Mouse (Mus musculus) cerebellum, adult 2 months (tissue): ENCODE data around the gene Trank1. TPM values are rescaled to one million over a fixed set of nuclear protein-coding genes. Genes with fewer than 3 reads are reported as not detected.

ENCODE experiments used
- DNase-seq, 2 experiments: peaks; one replicate each; pipeline ENCODE4 v3.0.0; 2021
- H3K27ac ChIP-seq: fragments of 200-500 bp; 2 replicates; pipeline ENCODE4 v1.5.1; 2012; ENCODE audit warnings: low read length, control low read depth, inconsistent platforms; ENCODE audit not compliant: insufficient read depth
- H3K27me3 ChIP-seq: fragments of 200-500 bp; 2 replicates; pipeline ENCODE4 v1.6.1; 2012; ENCODE audit warnings: inconsistent platforms, mild to moderate bottlenecking, low read length, moderate library complexity; ENCODE audit not compliant: control insufficient read depth, insufficient read depth
- H3K4me1 ChIP-seq: fragments of 200-500 bp; 2 replicates; pipeline ENCODE4 v1.6.1; 2011; ENCODE audit warnings: low read length; ENCODE audit not compliant: control insufficient read depth, insufficient read depth
- H3K4me3 ChIP-seq: fragments of 200-500 bp; replicated peaks from 2 replicates; pipeline ENCODE3; 2011; ENCODE audit warnings: mild to moderate bottlenecking, low read depth, low read length, control low read depth; ENCODE audit not compliant: insufficient read depth
- CTCF ChIP-seq: fragments of 200-500 bp; IDR thresholded peaks from 2 replicates; pipeline ENCODE4 v1.5.1; 2011; ENCODE audit warnings: low read depth, mild to moderate bottlenecking, control low read depth, low read length, moderate library complexity, borderline replicate concordance; ENCODE audit not compliant: insufficient read depth
- POLR2A ChIP-seq: fragments of 200-500 bp; IDR thresholded peaks from 2 replicates; pipeline ENCODE4 v1.6.1; 2011; ENCODE audit warnings: low read length, control low read depth, borderline replicate concordance; ENCODE audit not compliant: insufficient read depth
- WGBS: fragments of 180-500 bp; shearing (Covaris S2); methylation state at CpG from one replicate; pipeline ENCODE4 v1.1.7; 2018; 5-methylcytosine and 5-hydroxymethylcytosine counted together
- polyA plus RNA-seq: library from polyadenylated mRNA; depleted of rRNA; stranded (reverse); fragments of >200 nt; gene quantifications from 2 replicates; pipeline ENCODE4 v1.2.3, GENCODE M21; 2012

Trank1 gene
- polyA plus RNA-seq, 1 experiment = 93.4 TPM

- DNase-seq = no peak
- H3K4me1 ChIP-seq = no peaks in the 10 kb centered on the region
- TF ChIP-seq POLR2A (no peak), CTCF (no peak)
- 79% methylated on average over 5 of the region's 5 CpGs for WGBS
- no peak overlapping the region for H3K27ac ChIP-seq
- no peaks in the 10 kb centered on the region for H3K27me3 ChIP-seq
- H3K4me3 ChIP-seq = no peak overlapping the region
Measured at GRCm38 (mm10) chr9:111385526-111386491, 74.3 kb downstream of the Trank1 start.

- DNase-seq = no peak
- no peaks in the 10 kb centered on the region for H3K4me1 ChIP-seq
- WGBS = 83% methylated on average over 2 of the region's 2 CpGs
- no peaks in the 10 kb centered on the region for H3K27me3 ChIP-seq
- H3K4me3 ChIP-seq = no peak overlapping the region
- H3K27ac ChIP-seq = no peak overlapping the region
- no peak for TF ChIP-seq POLR2A
Measured at GRCm38 (mm10) chr9:111386569-111386968, 75.0 kb downstream of the Trank1 start.

DNA sequence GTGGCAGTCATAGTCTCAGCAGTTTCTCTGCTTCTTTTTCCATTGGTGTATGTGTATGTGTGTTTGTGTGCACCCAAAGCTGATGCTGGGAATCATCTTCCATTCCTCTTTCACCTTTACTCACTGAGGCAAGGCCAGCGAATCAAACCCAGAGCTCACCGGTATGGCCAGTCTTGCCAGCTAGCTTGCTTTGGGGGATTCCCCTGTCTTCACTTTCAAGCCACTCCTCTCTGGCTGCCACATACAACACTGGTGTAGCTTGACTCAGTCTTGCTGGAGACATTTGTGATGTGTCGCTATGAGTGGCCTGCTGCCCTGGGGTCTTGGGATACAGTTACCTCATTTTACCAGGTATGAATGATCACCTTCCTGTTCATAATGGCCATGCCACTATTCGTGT lies 76.0 kb downstream of the Trank1 start:
- DNase-seq = no peak
- WGBS = 67% methylated on average over 4 of the region's 4 CpGs
- H3K27me3 ChIP-seq = no peaks in the 10 kb centered on the region
- no peaks in the 10 kb centered on the region for H3K4me1 ChIP-seq
- no peak overlapping the region for H3K4me3 ChIP-seq
- H3K27ac ChIP-seq = no peak overlapping the region
- TF ChIP-seq POLR2A (no peak), CTCF (no peak)

- Histone ChIP-seq H3K27ac (no peak overlapping the region), H3K27me3 (no peaks in the 10 kb centered on the region), H3K4me1 (no peaks in the 10 kb centered on the region), H3K4me3 (no peak overlapping the region)
- 27% methylated on average over 9 of the region's 9 CpGs for WGBS
- no peak for DNase-seq
- TF ChIP-seq POLR2A (no peak), CTCF (no peak)
Measured at GRCm38 (mm10) chr9:111390016-111390415, 78.5 kb downstream of the Trank1 start.

GRCm38 (mm10) chr9:111391036-111391435 lies 79.5 kb downstream of the Trank1 start:
- no peaks in the 10 kb centered on the region for H3K27me3 ChIP-seq
- H3K4me3 ChIP-seq = no peak overlapping the region
- no peaks in the 10 kb centered on the region for H3K4me1 ChIP-seq
- DNase-seq = no peak
- H3K27ac ChIP-seq = no peak overlapping the region
- TF ChIP-seq POLR2A (no peak), CTCF (no peak)
- WGBS = 56% methylated on average over 8 of the region's 8 CpGs

DNA sequence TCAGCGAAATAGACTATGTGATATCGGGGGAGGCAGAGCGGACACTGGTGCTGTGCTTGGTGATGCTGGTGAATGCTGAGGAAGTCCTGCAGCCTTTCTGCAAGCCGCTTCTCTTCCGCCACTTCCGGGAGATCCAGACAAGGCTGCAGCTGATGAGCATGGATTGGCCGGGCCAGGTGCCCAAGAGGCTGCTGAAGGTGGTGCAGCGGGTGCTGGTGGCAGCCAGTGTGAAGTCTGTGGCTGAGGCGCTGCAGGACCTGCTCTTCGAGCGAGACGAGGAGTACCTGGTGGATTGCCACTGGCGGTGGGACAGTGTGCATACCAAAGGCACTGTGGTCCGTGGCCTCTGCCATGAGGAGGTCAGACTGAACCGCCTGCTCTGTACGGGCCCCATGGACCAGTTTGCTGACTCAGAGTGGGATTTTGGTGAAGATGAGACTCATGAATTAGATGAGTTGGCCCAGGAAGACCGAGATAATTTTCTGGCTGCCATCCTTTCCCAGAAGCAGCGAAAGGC lies 80.4 kb downstream of the Trank1 start:
- Histone ChIP-seq H3K4me3 (no peak overlapping the region), H3K4me1 (no peaks in the 10 kb centered on the region), H3K27ac (no peak overlapping the region), H3K27me3 (no peaks in the 10 kb centered on the region)
- TF ChIP-seq CTCF (no peak), POLR2A (no peak)
- 84% methylated on average over 18 of the region's 18 CpGs for WGBS
- no peak for DNase-seq

GRCm38 (mm10) chr9:111395265-111395664 lies 83.7 kb downstream of the Trank1 start:
- Histone ChIP-seq H3K27ac (no peak overlapping the region), H3K4me1 (no peaks in the 10 kb centered on the region), H3K27me3 (no peaks in the 10 kb centered on the region), H3K4me3 (no peak overlapping the region)
- DNase-seq = no peak
- WGBS = 49% methylated on average over 5 of the region's 5 CpGs
- TF ChIP-seq CTCF (no peak), POLR2A (no peak)

DNA sequence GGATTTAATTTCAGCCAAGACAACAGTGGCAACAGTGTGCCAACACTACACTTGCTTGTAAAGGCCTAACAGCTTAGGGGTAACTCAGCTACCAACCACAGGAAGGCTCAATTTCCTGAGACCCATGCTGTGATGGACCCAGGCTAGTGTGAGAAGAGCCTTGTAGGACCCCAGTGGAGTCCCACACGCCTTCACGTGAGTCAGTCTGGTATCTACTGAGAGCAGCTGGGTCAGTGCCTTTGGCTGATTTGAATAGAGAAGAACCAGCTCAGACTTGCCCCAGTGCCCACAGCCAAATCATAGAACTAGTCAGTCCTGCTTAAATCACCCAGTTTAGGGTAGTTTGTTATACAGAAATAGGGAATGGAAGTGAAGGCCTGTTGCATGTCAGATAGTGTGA lies 86.5 kb downstream of the Trank1 start:
- DNase-seq = no peak
- 74% methylated on average over 2 of the region's 2 CpGs for WGBS
- Histone ChIP-seq H3K27me3 (no peaks in the 10 kb centered on the region), H3K27ac (no peak overlapping the region), H3K4me3 (no peak overlapping the region), H3K4me1 (no peaks in the 10 kb centered on the region)
- TF ChIP-seq CTCF (no peak), POLR2A (no peak)
